Mouse (Mus musculus) midbrain, embryonic 14.5 days (tissue): ENCODE measurements around the gene Pls3. TPM values are rescaled to one million over a fixed set of nuclear protein-coding genes. Genes with fewer than 3 reads are reported as not detected.
A peak's percentile ranks its signal among the peaks of the same experiment; 100 is the strongest.

Source experiments
- ATAC-seq: fragments of 200-750 bp; cut with Nextera tagmentation; 2 replicates; pipeline ENCODE4 v1.8.0; 2017; ENCODE audit warnings: moderate number of reproducible peaks, moderate library complexity; ENCODE audit not compliant: low FRiP score, low TSS enrichment
- DNase-seq: peaks from one replicate; pipeline ENCODE4 v3.0.0-alpha.2; 2015
- H3K27ac ChIP-seq: fragments of 300-500 bp; sonication (generic); replicated peaks from 2 replicates; pipeline ENCODE4 v1.5.1; 2014; ENCODE audit warnings: mild to moderate bottlenecking, low read depth, low read length, moderate library complexity
- H3K27me3 ChIP-seq: fragments of 300-500 bp; sonication (generic); 2 replicates; pipeline ENCODE4 v1.6.1; 2014; ENCODE audit warnings: low read length, control low read depth, mixed read lengths; ENCODE audit not compliant: control insufficient read depth, insufficient read depth
- H3K36me3 ChIP-seq: fragments of 300-500 bp; sonication (generic); 2 replicates; pipeline ENCODE4 v1.6.1; 2014; ENCODE audit warnings: low read length, control low read depth; ENCODE audit not compliant: control insufficient read depth, insufficient read depth
- H3K4me1 ChIP-seq: fragments of 300-500 bp; sonication (generic); 2 replicates; pipeline ENCODE4 v1.6.1; 2014; ENCODE audit warnings: mild to moderate bottlenecking, antibody characterized with exemption, low read length, control low read depth; ENCODE audit not compliant: control insufficient read depth, insufficient read depth
- H3K4me2 ChIP-seq: fragments of 300-500 bp; sonication (generic); 2 replicates; pipeline ENCODE4 v1.6.1; 2014; ENCODE audit warnings: mild to moderate bottlenecking, low read length, moderate library complexity
- H3K4me3 ChIP-seq: fragments of 300-500 bp; sonication (generic); replicated peaks from 2 replicates; pipeline ENCODE4 v1.5.1; 2014; ENCODE audit warnings: low read depth, low read length
- H3K9ac ChIP-seq: fragments of 300-500 bp; sonication (generic); replicated peaks from 2 replicates; pipeline ENCODE4 v1.6.1; 2014; ENCODE audit warnings: mild to moderate bottlenecking, low read length, moderate library complexity
- H3K9me3 ChIP-seq: fragments of 300-500 bp; sonication (generic); 2 replicates; pipeline ENCODE4 v1.6.1; 2016; ENCODE audit warnings: low read length, control low read depth, mixed read lengths; ENCODE audit not compliant: control insufficient read depth
- WGBS: fragments of 180-500 bp; shearing (Covaris S2); extraction: QIAGEN DNeasy Blood & Tissue Kit; methylation state at CpG from one replicate; pipeline ENCODE4 v1.1.7; 2014; 5-methylcytosine and 5-hydroxymethylcytosine counted together
- polyA plus RNA-seq: library from polyadenylated mRNA; unstranded; fragments of >200 nt; fragmentation: Nextera tagmentation; extraction: Ambion mirVana; gene quantifications from 2 replicates; pipeline ENCODE4 v1.2.1, GENCODE M21; 2014

Pls3 gene
- 21.2 and 35.7 TPM in 2 replicates for polyA plus RNA-seq

DNA sequence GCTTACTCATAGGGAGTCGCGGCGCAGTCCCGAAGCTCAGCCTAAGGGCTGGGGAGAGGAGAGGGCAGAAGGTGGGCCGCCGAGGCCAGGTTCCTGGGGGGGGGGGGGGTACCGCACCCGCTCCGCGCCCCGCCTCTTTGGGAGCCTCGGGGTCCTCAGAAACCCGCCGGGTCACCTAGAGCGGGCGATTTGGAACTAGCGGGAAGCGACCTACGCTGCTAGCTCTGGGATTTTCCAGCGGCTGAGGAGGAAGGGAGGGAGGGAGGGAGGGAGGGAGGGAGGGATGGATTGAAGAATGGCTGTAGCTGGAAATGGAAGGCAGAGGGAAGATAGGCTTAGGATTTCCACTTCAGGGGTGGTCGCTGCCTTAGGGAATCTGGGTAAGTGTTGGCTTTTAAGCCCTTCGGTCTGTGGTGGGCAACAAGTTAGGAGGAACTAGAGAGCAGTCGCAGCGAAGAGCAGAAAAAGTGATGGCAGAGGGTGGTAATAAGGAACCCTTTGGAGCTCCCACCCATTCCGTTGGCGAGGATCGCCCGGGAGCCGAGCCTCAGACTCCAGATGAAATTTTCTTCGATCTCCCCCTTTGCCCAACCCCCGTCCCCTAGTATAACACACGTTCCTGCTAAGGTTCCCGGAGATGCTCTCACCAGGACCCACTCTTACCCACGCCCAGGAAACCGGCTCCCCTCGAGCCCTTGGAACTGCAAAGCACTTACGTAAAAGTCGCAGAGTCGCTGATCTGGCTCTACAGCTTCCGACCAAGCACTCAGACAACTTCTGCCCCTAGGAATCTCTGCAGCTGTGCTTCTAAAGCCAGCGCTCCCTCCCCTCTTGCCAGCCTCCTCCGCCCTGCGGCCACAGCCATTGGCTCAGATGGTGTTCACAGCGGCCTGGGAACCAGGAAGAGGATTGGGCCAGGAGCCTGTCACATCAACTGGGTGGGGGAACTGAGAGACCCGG, at the start of gene Pls3:
TSS of gene Pls3 (minus strand) at position 851 of the 960 bp plus-strand sequence.
- peak within 1 kb of the TSS; percentile 37; the same call in 1 of the 2 replicates for H3K9ac ChIP-seq
- 15% methylated on average over 45 of the region's 45 CpGs for WGBS
- H3K4me1 ChIP-seq = no peaks in the 10 kb centered on the region
- H3K27me3 ChIP-seq = no peaks in the 10 kb centered on the region
- peak; percentile 97 for ATAC-seq
- peak within 1 kb of the TSS; percentile 45; the same call in 1 of the 2 replicates for H3K27ac ChIP-seq
- peak within 1 kb of the TSS; percentile 63 for H3K4me2 ChIP-seq
- no peaks in the 10 kb centered on the region for H3K36me3 ChIP-seq
- H3K9me3 ChIP-seq = no peaks in the 10 kb centered on the region
- peak; percentile 89 for DNase-seq
- H3K4me3 ChIP-seq = peak within 1 kb of the TSS; percentile 46

GRCm38 (mm10) chrX:75895716-75896115, 20.7 kb upstream of the Pls3 start:
- no peaks in the 10 kb centered on the region for H3K27me3 ChIP-seq
- H3K4me2 ChIP-seq = no peak overlapping the region
- no peaks in the 10 kb centered on the region for H3K9me3 ChIP-seq
- no peak overlapping the region for H3K9ac ChIP-seq
- H3K4me3 ChIP-seq = no peak overlapping the region
- DNase-seq (no peak), ATAC-seq (no peak)
- WGBS = 74% methylated on average over 6 of the region's 6 CpGs
- H3K27ac ChIP-seq = no peak overlapping the region
- no peaks in the 10 kb centered on the region for H3K4me1 ChIP-seq
- no peaks in the 10 kb centered on the region for H3K36me3 ChIP-seq

GRCm38 (mm10) chrX:75875566-75875965, 584 bp upstream of the Pls3 start:
- ATAC-seq = no peak
- no peaks in the 10 kb centered on the region for H3K9me3 ChIP-seq
- no peaks in the 10 kb centered on the region for H3K27me3 ChIP-seq
- H3K9ac ChIP-seq = no peak overlapping the region
- H3K4me3 ChIP-seq = peak overlapping the region; percentile 46; the same call in 1 of the 2 replicates
- no peaks in the 10 kb centered on the region for H3K36me3 ChIP-seq
- peak overlapping the region; percentile 63 for H3K4me2 ChIP-seq
- WGBS = 29% methylated on average over 5 of the region's 5 CpGs
- H3K27ac ChIP-seq = no peak overlapping the region
- peak; percentile 1 for DNase-seq
- H3K4me1 ChIP-seq = no peaks in the 10 kb centered on the region

DNA sequence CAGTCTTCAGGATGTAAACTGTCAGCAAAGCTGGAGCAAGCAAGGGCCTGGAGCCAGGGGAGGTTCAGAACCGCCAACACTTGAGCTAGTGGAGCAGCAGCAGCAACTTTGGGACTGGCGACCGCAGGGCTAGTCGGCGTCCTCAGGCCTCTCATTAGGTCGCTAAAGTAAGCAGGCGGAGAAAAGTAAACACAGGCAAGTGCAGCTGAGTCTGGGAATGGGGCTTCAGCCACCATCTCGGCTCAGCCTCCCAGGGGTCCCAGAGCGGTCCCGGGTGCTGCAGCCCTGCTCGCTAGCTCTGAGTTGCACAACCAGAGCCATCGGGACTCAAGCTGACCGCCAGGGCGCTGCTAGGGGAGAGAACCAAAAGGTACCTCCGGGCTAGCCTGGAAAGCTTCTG, 1.2 kb downstream of the Pls3 start:
- no peak for ATAC-seq
- WGBS = 13% methylated on average over 15 of the region's 15 CpGs

DNA sequence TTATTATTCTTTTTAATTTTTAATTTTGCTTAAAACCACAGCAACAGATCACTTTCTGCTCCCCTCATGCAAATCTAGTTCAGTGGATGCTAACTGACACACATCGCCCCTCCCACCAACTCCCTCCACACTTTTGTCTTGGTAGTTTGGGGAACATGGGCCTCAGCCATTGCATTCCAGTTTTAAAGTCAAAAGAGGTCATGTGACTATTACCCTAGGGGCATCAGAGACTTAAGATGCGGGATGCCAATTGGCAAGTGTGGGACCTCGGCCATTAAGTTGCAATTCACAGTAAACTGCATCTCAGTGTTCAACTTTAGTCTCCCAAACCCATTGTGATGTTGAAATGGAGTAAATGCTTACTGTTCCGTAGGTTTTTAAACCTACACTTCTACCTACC, 1.7 kb downstream of the Pls3 start:
- Histone ChIP-seq H3K4me2 (peak overlapping the region; percentile 63), H3K9me3 (no peaks in the 10 kb centered on the region), H3K27me3 (no peaks in the 10 kb centered on the region), H3K27ac (no peak overlapping the region), H3K36me3 (no peaks in the 10 kb centered on the region), H3K4me1 (no peaks in the 10 kb centered on the region), H3K9ac (no peak overlapping the region), H3K4me3 (peak overlapping the region; percentile 46)
- WGBS = 35% methylated on average over 4 of the region's 4 CpGs
- ATAC-seq = no peak
- no peak for DNase-seq

More for the DNA sequence above, 1.2 kb downstream of the Pls3 start:
- H3K9me3 ChIP-seq = no peaks in the 10 kb centered on the region
- peak overlapping the region; percentile 16; the same call in 1 of the 2 replicates for H3K9ac ChIP-seq
- H3K27ac ChIP-seq = no peak overlapping the region
- H3K36me3 ChIP-seq = no peaks in the 10 kb centered on the region
- no peaks in the 10 kb centered on the region for H3K4me1 ChIP-seq
- H3K4me2 ChIP-seq = peak overlapping the region; percentile 63
- H3K4me3 ChIP-seq = peak overlapping the region; percentile 46
- DNase-seq = peak; percentile 43
- H3K27me3 ChIP-seq = no peaks in the 10 kb centered on the region

- WGBS = 79% methylated on average over 2 of the region's 2 CpGs
- no peak overlapping the region for H3K4me3 ChIP-seq
- DNase-seq (peak; percentile 14), ATAC-seq (no peak)
- no peak overlapping the region for H3K27ac ChIP-seq
- no peak overlapping the region for H3K4me2 ChIP-seq
- H3K36me3 ChIP-seq = no peaks in the 10 kb centered on the region
- no peaks in the 10 kb centered on the region for H3K9me3 ChIP-seq
- H3K27me3 ChIP-seq = no peaks in the 10 kb centered on the region
- H3K4me1 ChIP-seq = no peaks in the 10 kb centered on the region
- no peak overlapping the region for H3K9ac ChIP-seq
Observed at GRCm38 (mm10) chrX:75871855-75872254, 3.1 kb downstream of the Pls3 start.

DNA sequence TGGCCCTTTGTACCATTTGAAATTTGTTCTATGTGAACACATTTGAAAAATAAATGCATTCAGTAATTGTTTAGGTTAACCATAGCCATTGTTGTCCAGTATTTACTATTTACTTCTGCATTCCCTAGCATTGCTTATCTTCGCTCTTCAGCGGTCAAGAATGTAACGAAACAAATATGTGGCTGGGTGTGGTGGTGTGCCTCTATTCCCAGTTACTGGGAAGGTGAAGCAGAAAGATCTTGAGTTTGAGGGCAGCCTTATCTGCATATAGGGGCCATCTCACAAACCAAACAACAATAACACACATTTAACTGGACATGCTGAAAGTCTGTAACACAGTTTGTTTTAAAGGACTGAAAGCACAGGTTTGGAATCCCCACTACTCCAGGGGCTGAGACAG, 13.3 kb downstream of the Pls3 start:
- Histone ChIP-seq H3K9me3 (no peaks in the 10 kb centered on the region), H3K27me3 (no peaks in the 10 kb centered on the region), H3K36me3 (no peaks in the 10 kb centered on the region), H3K27ac (no peak overlapping the region), H3K4me2 (no peak overlapping the region), H3K4me3 (no peak overlapping the region), H3K9ac (no peak overlapping the region), H3K4me1 (no peaks in the 10 kb centered on the region)
- ATAC-seq (no peak), DNase-seq (no peak)
- 92% methylated on average over 3 of the region's 3 CpGs for WGBS

- Histone ChIP-seq H3K36me3 (no peaks in the 10 kb centered on the region), H3K9me3 (no peaks in the 10 kb centered on the region), H3K4me3 (no peak overlapping the region), H3K9ac (no peak overlapping the region), H3K4me2 (no peak overlapping the region), H3K4me1 (no peaks in the 10 kb centered on the region), H3K27ac (no peak overlapping the region), H3K27me3 (no peaks in the 10 kb centered on the region)
- WGBS = 90% methylated on average over 3 of the region's 3 CpGs
- DNase-seq (no peak), ATAC-seq (no peak)
Observed at GRCm38 (mm10) chrX:75854294-75854693, 20.7 kb downstream of the Pls3 start.

DNA sequence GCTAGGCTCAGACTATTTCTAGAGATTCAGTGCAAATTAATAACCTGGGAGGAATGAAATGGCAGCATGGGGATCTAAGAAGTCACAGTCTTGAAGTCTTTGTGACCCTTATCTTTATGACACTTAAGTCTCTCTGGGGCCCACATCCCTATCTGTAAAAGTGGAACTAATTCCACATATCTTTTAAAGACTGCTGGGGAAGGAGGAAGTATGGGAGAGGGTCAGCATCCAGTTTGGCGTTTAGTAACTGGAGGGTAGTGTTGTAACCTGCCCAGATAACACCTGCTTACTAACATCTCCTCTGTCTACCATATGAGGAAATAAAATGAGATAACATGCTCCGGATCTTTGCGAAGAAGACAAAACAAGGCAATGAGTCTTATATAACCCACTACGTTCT, 30.7 kb downstream of the Pls3 start:
- no peak overlapping the region for H3K4me3 ChIP-seq

More for the DNA sequence above, 30.7 kb downstream of the Pls3 start:
- Histone ChIP-seq H3K9ac (no peak overlapping the region), H3K36me3 (no peaks in the 10 kb centered on the region), H3K4me1 (no peaks in the 10 kb centered on the region), H3K4me2 (no peak overlapping the region), H3K27me3 (no peaks in the 10 kb centered on the region), H3K27ac (no peak overlapping the region), H3K9me3 (no peaks in the 10 kb centered on the region)
- WGBS = 89% methylated on average over 4 of the region's 4 CpGs
- no peak for ATAC-seq
- no peak for DNase-seq
